Mouse (Mus musculus) urinary bladder, postnatal 25 days (tissue): ENCODE results near the gene Sox11.

Experiments used
- DNase-seq: peaks from one replicate; pipeline ENCODE4 v3.0.0; 2022; ENCODE audit warnings: low spot score

Sox11 gene

GRCm38 (mm10) chr12:27341871-27342690 lies at the start of gene Sox11:
Gene Sox11 (minus strand): TSS chr12:27342574.
- peak; percentile 17 for DNase-seq

GRCm38 (mm10) chr12:27391652-27392305 lies 49.4 kb upstream of the Sox11 start:
- DNase-seq = no peak

DNA sequence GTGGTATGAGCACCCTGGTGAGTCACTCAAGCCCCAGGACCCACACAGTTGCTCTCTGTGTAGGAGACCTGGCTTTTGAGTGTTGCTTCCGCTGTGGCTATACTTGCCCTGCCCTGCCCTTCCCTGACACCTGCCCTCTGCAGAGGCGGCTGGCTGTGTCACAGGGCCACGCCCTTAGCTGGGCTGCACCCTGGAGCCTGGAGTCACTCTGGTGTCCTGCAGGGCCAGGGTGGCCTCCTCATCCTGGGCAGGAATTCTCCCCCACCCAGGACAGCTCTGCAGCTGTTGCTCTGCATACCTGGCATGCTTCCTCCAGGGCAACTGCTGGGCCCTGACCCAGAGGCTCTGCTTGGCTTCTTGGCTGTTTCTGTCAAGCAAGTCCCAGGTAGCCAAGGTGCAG lies 48.1 kb upstream of the Sox11 start:
- no peak for DNase-seq

- DNase-seq = no peak
Observed at GRCm38 (mm10) chr12:27389429-27389828, 47.1 kb upstream of the Sox11 start.

DNA sequence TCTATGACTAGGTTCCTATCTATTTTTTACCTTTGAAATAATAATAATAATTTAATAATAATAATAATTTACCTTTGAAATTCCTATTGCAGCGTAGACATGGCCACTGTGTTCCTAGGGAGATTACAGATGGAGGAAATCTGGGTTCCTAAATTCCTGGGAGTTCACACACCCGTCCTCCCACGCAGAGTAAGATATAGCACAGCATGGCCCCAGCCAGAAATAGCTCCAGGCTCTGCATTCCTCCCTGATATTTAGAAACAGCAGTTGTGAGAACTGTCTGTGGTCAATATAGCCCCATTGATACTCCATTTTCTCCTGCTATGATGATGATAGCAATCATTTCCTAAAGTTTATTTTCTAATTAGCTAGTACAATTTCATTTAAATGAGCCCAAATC lies 30.1 kb upstream of the Sox11 start:
- DNase-seq = no peak

GRCm38 (mm10) chr12:27370756-27371155 lies 28.4 kb upstream of the Sox11 start:
- DNase-seq = no peak

GRCm38 (mm10) chr12:27367476-27367875 lies 25.1 kb upstream of the Sox11 start:
- no peak for DNase-seq

GRCm38 (mm10) chr12:27363840-27364640 lies 21.7 kb upstream of the Sox11 start:
- no peak for DNase-seq

DNA sequence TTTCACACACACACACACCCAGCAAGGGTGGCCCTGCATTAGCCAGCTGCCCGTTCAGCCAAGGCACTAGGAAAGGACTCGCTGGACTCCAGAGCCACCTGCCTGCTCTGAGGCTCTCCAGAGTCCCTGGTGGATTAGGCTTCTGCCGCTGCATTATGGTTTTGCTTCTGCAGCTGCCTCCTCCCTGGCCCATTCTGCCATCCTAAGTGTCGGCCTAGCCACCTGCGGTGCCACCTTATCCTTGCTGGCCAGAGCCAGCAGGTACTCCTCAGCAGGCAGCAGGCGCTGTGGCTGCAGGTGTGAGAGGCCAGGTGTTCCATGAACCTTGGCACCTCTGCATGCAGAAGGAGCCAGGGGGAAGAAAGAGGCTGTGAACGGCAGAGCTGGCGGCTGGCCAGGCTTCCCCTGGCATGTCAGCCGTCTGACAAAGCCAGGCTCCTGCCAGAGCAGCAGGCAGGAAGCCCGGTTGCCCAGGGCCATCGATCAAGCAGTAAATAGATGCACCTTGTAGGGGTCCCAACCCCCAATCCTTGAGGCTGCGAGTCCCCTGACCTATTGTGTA lies 14.8 kb upstream of the Sox11 start:
- no peak for DNase-seq

GRCm38 (mm10) chr12:27356571-27356970 lies 14.2 kb upstream of the Sox11 start:
- no peak for DNase-seq

GRCm38 (mm10) chr12:27343606-27344410 lies 1.4 kb upstream of the Sox11 start:
- DNase-seq = no peak

- peak; percentile 46 for DNase-seq
Observed at GRCm38 (mm10) chr12:27342691-27343605, 574 bp upstream of the Sox11 start.

DNA sequence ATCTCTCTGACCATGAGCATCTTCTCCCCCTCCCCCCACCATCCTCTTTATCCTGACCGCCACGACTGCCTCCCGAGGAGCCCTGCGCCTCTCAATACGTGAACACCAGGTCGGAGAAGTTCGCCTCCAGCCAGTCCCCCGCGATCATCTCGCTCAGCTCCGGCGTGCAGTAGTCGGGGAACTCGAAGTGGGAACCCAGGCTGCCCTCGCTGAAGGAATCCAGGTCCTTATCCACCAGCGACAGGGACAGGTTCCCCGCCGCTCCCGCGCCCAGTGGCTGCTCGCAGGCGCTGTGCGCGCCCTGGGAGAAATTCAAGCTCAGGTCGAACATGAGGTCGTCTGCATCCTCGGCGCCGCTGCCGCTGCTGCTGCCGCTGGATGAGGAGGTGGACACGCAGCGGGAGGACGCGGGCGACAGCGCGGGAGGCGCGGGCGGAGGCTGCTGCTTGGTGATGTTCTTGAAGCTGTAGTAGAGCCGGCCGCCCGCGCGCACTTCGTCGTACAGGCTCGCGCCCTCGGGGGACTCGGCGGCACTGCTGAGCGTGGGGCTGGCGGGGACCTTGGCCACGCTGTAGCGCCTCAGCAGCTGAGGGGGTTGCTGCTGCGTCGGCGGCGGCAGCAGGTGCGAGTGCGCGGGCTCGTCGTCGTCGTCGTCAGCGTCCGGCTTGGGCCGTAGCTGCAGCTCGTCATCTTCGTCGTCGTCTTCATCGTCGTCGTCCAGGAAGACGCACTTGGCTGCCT lies 1.1 kb downstream of the Sox11 start:
- DNase-seq = peak; percentile 4

DNA sequence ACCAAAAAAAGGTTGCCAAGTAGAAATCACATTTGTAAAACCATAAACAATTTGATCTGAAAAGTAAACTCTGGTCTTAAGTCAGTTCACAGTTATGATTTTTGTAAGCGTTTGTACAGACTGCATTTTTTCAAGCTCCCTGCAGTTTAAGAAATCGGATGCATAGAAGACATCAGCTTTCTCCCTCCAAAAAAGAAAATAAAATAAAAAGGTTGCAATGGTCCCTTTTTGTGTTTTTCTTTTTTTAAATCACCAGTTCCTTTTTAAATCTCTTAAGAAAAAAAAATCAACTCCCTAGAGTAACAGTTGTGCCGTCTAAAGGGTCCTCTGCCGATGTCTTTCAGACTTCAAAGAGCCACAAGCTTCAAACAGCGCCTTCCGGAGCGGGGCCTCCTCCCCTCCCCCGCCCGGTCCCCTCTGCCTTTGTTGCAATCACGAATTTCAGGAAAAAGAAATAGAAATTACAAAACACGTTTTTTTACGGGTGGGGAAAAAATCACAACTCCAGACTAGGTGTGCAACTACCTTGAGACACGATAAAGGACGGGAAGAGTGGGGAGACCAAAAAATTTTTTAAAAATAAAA lies 1.8 kb downstream of the Sox11 start:
- DNase-seq = no peak

- DNase-seq = peak; percentile 6
Observed at GRCm38 (mm10) chr12:27339171-27339751, 3.1 kb downstream of the Sox11 start.

- peak; percentile 7 for DNase-seq
Observed at GRCm38 (mm10) chr12:27338721-27339170, 3.6 kb downstream of the Sox11 start.

DNA sequence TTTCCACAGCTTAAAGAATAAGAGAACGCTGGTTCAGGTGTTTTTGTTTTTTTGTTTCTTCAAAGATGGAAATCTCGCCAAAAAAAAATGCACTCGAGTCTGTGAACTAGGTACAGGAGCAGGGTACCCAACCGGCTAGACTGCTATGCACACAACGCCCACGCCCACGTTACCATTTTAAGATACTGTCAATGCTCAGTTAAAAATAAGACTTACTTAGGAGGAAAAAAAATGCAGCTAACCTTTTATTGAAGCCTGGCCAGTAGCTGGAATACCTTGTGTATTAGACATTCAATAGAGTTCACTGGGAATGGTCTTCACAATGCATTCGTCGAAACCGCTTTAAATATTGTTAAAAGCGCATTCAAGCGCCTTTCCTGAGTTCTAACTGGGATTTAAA lies 4.3 kb downstream of the Sox11 start:
- DNase-seq = no peak

GRCm38 (mm10) chr12:27337482-27337881 lies 4.9 kb downstream of the Sox11 start:
- DNase-seq = no peak

- DNase-seq = no peak
Observed at GRCm38 (mm10) chr12:27336801-27337200, 5.6 kb downstream of the Sox11 start.
